Mouse (Mus musculus): Measurements from ENCODE around the gene Ccer2.

Gene Ccer2

DNA sequence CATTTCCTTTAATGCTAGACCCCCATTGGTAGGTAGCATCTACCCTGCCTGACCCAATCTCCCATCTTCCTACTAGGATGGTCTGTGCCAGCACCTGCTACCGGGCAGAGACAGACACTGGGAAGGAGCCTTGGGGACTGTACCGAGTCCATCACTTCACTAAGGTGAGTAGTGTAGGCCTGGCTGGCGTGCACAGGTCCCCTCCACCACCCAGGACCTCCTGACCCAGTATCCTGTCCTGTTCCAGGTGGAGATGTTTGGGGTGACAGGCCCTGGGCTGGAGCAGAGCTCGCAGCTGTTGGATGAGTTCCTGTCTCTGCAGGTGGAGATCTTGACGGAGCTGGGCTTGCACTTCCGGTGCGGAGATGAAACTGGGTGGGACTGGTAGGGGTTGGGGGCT, 6.0 kb upstream of the Ccer2 start:
- DNase-seq (ENCODE audit: low spot score), result no peak

DNA sequence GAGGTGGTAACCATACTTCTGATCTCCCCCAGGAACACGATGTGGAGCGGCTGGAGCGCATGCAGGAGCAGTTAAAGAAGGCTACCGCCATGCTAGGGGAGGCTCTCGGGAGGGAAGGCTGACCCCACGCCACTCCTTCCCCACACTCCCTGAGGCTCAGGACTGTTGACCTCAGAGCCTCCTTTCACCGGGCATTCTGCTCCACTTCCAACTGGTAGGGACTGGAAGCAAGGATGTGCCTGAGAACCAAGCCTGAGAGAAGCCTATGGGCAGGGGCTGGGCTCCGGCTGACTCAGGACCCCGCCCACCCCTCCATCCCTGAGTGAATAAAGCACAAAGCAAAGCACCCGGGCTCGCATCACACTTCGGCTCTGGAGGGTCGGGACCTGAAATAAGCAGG, 2.6 kb downstream of the Ccer2 start:
- no peak for DNase-seq (ENCODE audit: low spot score)

DNA sequence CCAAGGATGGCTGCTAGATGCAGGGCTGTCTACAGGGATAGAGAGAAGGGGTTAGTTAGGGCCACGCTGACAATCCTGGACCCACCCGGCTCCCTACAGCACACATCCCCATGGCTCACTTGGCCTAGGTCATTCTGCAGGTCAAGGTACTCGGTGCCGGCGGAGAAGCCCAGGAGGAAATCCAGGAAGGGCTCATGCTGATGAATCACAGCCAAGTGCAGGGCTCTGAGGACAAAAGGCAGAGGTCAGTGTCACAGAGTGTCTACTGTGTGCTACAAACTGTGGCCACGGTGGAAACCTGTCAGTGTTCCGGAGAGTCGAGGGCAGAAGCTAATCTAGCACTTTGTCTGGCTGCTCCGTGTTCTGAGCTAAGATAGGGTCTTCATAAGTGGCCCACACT, 5.9 kb downstream of the Ccer2 start:
- no peak for DNase-seq (ENCODE audit: low spot score)

DNA sequence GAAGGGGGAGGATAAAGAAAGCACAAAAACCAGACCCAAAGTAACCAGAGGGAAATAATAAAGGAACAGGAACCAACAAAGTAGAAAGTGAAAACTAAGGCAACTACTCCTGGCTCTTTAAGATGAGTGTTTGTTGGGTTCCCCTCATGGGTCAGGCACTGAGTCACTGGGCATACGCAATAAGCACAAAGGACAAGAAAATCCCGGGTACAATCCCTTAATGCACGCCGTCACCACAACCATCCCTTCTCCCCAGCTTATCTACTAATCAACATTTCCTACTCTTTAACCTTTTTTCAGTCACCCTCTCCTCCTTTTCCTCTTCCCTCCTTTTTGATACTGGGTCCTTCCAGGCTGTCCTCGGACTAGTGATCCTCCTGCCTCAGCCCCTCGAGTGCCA, 9.2 kb downstream of the Ccer2 start:
- DNase-seq (ENCODE audit: low spot score), result no peak

DNA sequence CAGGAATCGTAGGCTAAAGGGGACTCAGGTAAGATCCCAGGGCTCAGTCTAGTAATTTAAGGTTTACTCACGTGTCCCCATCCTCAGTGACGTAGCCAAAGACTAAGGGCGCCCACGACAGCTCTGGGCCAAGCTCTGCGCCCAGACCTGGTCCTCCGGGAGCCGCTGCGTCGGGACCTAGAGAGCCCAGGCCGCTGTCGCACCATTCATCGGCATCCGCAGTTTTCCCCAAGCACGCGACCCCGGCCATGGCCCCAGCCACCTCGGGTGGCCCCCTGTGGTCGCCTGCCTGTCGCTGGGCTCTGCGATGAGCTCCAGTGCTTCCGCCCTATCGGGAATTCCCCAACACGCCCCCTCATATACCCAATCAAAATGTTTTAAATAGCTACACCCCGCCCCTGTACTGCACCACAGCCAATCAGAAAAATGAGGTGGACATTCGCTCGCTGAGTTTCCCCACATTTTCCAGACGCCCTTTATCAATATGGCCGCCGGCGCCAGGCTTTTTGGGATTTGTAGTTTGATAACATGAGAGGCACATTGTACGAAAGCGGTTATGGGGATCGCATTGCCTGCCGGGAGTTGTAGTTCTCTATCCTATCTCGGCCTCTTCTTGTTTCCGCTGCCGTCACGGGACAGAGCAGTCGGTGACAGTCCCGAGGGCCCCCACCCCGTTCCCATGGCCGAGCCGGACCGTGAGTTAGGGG, 10.4 kb downstream of the Ccer2 start, which contains the start of gene Sirt2:
Gene Sirt2 (plus strand): TSS at position 563 of the 707 bp plus-strand sequence.
- DNase-seq (ENCODE audit: low spot score), result peak; percentile 99

DNA sequence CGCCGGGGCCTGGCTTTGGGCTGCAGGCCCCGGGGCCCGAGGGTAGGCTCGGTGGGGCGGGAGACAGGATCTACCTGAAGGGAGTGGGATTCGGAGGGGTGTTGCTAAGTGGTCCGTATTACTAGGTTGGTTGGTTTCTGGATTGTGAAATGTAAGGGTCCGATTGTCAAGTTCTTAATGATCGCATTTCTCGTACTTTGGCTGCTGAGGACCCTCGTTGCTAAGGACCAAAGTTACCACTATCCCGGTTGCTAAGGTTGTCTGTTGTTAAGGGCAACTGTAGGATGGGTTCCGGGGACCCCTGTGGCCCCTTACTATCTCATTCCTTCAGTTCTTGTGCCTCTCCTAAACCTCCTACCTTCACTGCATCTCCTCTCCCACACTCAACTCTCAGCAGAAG, 10.9 kb downstream of the Ccer2 start:
- DNase-seq (ENCODE audit: low spot score), result no peak

DNA sequence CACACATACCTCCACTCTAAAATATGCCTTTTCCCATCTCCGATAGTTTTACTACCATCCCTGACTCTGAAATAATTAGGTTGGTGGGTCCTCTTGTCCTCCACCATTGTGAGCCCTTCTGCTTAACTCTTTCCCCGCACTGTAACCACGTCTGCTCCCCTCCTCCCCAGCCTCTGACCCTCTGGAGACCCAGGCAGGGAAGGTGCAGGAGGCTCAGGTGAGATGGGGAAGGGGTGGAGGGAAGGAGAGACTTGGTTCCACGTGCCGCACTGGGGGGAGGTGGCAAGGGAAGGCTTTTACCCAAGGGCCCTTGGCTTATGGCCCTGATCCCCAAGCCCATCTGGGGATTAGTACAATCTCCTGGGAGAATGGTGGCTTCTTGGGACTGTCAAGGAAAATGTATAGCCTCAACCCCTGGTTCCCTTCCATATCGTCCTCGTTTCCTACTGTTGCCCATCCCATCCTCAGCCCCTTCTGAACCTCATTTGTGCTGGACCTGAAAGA, 11.5 kb downstream of the Ccer2 start, which contains the start of gene Nfkbib:
Gene Nfkbib (minus strand): TSS at position 51 of the 504 bp plus-strand sequence.
- no peak for DNase-seq (ENCODE audit: low spot score)

DNA sequence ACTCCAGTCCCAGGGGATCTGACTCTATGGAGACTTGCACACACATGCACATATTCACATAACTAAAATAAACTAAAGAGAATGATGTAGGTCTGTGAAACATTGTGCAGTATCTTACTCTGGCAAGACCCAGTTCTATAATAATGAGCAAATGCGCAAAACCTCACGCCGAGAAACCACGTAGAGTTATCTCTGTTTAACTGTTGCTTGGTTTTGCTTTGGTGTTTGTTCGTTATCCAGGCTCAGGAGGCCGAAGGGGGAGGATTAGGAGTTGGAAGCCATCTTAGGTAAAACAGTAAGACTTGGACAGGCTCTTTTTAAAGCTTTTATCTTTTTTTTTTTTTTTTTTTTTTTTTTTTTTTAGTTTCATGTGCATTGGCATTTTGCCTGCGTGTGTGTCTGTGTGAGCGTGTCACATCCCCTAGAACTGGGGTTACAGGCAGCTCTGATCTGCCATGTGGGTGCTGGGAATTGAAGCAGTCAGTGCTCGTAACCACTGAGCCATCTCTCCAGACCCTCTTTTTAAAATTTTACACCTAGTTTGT, 13.5 kb downstream of the Ccer2 start:
- DNase-seq (ENCODE audit: low spot score), result no peak

DNA sequence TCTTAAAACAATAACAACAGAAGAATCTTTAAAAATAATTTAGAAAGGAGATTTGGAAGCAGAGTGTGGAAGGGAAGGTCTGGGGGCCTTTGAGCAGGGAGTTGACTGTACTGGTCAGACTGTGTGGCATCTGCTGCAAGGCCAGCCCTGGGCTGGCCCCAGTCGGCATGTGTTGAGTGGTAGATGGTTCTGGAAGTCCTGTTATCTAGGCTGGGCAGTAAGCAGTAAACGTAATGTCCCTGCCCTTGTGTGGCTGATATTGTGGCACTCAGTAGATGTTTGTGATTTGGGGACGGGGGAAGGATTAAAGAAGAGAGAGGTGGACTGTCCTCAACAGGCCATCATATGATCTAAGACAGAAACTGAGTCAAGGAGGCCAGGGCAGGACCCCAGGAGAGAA, 14.3 kb downstream of the Ccer2 start:
- DNase-seq (ENCODE audit: low spot score), result no peak

DNA sequence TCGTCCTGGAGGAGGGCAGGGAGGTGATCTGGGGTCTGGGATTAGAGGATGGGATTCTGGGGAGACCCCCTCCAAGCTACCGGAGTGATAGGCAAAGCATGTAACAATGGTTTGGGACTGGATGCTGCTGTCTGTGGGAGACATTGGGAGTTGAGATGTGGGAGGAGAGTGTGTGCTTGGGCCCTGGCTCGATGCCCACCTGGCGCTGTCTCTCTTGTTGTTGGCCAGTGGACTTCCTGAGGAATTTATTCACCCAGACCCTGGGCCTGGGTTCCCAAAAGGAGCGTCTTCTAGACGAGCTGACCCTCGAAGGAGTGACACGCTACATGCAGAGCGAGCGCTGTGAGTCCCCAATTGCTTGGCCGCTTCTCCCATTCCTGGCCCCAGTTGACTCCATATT, 15.9 kb downstream of the Ccer2 start:
- no peak for DNase-seq (ENCODE audit: low spot score)

DNA sequence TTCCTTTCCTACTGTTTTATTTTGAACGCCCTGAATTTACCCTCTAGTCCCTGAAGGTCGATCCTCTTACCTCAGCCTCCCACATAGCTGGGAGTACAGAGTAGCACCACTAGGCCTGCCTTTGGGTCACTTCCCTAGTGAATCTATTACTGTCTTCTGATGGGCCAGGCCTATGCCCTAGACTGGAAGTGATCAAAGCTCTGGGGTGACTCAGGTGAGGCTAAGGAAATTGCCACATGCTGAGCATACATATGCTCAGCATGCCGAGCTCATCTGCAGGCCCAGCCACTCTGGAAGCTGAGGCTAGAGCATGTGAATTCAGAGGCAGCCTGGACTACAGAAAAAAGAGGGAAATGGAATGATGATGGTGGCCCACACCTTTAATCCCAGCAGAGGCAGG, 17.2 kb downstream of the Ccer2 start:
- no peak for DNase-seq (ENCODE audit: low spot score)

DNA sequence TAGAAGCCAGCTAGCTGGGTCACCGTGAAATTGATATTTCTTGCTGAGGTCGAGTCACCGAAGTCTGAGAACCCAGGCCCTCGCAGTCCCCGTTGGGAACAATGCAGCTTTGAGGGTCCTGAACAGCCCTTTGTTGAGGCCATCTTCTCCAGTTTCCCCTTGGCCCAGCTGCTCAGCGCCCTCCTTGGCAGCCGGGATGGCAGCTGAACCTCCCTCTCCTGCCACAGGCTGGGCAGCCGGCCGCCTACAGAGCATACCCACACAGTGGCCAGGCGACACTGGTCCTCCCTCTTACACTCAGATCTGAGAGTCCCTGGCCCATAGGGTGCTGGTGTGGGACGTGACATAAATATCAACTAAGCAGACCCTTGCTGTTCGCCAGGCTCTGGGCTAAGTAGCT, 18.2 kb downstream of the Ccer2 start:
- no peak for DNase-seq (ENCODE audit: low spot score)

DNA sequence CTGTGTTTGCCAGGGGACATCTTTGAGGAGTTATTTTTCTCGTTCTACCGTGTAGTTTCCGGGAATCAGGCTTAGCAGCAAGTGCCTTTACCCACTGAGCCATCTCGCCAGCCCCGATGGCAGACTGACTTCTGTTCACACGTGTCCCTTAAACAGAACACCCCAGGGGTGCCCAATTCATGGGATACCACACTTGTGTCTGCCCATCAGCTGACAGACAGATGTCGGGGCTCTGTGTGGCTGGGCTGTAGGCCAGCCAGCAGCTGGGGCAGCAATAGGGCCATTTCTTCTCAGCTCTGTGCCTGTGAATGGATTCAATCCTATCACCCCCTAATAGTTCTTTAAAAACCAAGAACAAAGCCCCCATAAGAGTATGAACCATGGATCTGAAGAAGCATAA, 19.2 kb downstream of the Ccer2 start:
- DNase-seq (ENCODE audit: low spot score), result no peak

DNA sequence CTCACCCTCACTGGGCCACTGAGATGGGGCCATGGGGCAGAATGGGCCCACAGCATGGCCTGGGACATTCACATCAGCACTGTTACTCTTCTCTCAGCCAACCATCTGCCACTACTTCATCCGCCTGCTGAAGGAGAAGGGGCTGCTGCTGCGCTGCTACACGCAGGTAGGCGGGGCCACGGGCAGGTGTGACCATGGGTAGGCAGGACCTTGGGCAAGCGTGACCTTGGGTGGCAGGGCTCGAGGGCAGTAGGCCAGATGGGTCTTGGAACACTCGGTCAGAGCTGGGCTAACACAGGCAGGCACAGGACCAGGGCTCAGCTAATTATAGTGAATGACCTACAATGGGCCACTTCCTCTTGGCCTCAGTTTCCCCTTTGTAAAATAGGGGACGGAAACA, 22.9 kb downstream of the Ccer2 start:
- DNase-seq (ENCODE audit: low spot score), result no peak

DNA sequence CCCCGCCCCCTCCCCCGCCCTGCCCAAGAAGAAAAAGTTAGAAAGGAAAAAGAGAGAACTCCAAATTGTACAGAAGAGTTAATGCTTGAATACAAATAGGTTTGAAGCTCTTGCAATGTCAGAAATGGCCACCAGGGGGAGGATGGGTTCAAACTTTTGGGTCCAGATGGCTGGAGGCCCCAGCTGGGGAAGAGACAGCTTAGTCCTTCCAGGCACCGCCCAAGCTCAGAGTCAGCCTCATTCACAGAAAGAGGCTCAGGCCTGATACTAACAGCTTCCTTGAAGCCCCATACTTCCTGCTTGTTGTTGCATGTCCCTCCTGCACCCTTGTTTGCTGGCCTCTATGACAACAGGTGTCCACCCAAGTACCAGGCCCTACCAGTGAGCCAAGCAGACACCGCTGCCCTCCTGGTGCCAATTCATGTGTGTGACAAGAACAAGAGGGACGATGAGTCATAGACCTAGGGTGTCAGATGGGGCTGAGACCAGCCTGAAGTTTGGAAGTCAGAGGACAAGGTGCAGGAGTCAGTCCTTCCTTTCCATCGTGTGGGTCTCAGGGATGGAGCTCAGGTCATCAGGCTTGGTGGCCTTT, 24.2 kb downstream of the Ccer2 start:
- DNase-seq (ENCODE audit: low spot score), result peak; percentile 92

DNA sequence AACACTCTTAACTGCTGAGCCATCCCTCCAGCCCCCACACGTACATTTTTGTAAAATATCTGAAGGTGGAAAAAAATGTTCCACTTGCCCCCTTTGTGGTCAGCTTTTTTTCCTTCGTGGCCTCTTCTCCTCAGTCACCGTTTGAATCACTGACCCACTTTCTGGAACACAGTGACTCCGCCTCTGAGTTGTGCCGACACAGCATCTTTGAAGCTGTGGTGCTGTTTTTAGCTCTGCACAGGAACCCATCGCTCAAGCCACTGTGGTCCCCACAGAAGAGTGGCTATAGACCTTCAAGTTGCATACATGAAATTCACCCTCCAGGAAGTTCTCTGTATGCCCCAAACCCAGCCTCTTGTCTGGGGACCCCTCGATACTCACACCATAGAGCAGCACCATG, 24.9 kb downstream of the Ccer2 start:
- no peak for DNase-seq (ENCODE audit: low spot score)

DNA sequence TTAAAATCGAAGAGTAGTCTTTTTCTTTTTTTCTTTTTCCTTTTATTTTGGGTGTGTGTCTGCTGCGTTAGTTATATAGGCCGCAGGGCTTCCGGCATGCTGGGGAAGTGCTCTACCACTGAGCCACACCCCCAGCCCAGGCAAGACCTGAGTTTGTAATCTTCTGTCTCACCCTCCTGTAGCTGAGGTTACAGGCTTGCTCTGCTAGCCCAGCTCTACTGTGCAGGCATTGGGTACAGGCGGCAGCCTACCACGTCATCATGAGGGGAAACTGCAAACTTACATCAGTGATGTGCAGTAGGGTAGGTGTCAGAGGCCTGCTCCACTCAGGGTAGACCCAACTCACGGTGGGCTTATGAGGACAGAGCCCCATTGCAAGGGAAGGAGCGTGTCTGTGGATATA, 25.3 kb downstream of the Ccer2 start:
- no peak for DNase-seq (ENCODE audit: low spot score)

DNA sequence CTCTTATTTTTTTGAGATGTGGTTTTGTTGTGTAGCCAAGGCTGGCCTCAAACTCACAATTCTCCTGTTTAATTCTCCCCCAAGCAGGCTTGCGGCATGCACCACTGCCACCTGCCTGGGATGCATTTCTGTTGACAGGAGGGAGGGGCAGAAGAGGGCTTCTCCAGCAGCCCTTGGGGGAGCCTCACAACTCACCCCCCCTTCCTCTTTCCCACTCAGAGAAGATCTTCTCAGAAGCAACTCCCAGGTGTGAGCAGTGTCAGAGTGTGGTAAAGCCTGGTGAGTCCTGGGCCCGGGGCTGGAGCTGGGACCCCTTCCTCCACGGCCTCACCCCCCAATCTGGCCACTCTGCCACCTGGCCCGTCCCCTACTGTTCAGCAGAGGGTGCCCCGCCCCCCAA, 29.2 kb downstream of the Ccer2 start:
- no peak for DNase-seq (ENCODE audit: low spot score)

DNA sequence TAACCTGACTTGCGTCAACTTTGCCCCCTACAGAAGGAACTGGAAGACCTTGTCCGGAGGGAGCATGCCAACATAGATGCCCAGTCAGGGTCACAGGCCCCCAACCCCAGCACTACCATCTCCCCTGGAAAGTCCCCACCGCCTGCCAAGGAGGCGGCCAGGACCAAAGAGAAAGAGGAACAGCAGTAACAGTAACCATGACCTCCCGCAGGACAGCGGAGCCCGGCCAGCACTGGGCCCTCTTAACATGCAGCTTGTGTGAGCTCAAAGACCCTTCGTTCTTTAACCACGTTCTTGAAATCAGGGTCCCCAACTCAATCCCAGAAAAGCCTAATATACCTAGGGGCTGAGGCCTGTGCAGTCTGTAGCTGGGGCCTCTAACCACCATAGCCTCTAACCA, 31.9 kb downstream of the Ccer2 start:
- no peak for DNase-seq (ENCODE audit: low spot score)

DNA sequence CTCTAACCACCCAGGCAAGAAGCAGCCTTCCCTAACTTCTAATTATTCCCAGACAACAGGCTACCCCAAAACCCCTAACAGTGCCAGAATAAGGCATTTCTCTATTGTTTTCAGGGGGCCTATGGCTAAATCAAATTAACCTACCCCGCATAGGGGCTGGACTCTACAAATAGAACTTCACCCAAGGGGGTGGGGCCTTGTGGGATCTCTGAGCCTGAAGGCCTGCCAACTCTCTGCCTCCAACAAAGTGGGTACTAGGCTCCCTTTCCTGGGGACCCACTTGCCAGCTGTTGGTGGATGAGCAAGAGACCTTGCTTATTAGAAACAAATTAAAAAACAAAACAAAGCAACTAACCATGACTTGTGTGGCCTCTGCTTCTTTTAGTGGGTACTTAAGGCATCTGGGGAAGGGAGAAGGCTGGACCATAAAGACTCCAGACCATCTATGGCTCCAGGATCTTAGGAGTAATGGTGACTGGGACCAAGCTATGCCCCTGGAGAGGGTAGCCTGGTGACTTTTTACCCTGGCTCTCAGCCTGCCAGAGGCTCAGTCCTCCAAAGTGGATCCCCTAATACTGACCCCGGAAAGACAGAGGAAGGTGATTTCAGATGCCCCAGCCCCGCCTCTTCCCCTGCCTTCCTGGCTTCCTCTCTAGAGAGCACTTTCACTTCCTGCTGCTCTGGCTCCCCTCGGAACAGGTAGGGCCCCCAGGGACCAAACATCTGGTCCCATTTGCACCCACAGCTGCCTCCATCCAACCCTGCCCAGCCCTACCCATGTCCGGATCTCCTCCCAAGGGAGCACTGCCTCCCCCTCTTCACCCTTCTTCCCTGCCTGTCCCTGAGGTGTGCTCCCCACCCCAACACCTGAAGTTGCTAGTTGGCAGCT, 32.6 kb downstream of the Ccer2 start, which contains the start of gene Rinl:
Gene Rinl (plus strand): TSS at position 663 of the 889 bp plus-strand sequence.
- no peak for DNase-seq (ENCODE audit: low spot score)

DNA sequence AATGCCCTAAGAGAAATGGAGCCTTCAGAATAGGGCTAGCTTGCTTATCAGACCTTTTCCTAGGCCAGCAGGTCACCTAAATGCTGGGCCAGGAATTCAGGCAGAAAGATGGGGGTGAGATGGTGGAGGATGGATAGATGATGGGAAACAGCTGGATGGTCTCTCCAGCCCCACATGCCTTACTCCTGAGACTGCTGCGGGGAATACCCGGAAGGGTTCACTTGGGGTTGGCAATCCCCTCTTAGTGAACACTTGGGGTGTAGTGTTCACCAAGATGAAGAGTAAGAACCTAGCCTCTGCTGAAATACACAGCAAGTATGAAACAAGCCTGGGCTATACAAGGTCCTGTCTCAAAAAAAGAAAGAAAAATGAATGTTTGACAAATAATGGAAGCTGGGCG, 33.3 kb downstream of the Ccer2 start:
- no peak for DNase-seq (ENCODE audit: low spot score)

DNA sequence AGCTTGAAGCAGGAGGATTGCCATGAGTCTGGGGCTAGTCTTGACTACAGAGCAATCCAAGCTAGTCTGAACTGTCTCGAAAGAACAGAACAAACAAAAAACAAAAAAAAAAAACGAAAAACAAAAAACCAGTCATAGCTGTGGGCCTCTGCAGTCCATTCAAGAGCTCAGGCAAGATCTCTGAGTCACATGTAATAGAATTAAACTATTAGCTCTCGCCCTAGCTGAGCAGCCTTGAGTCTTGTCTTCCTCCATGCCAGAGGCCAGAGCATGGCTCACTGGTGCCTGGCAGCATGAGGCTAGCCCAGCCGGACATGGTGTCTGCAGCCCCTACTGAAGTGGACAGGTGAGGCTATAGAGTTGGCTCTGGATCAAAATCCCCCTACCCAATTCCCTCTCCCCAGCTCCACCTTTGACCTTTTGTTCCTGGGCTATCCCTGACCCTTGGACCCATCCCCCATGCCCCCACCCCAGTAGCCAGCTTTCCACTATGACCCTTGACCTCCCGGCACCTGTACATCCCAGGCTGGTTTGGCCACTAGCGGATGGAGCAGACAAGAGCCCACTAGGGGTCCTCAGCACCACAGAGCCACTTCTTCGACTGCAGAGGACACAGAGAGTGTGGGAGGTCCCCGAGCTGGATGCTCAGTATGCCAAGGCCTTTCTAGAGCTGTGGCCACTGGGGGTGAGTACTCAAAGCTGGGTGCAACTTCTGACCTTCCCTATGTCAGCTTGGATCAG, 34.3 kb downstream of the Ccer2 start:
- DNase-seq (ENCODE audit: low spot score), result no peak
